Comparison of ENCODE assay signal across 24 mouse cellular contexts in genomic region chr10:36805788-36806187, GRCm38 (mm10).
"Had no signal": no experiment of that assay in that cellular context is flagged by ENCODE, and none has a peak within 500 bp of the region (broad histone marks: within the 10 kb centered on the region; RNA-seq: fewer than 3 reads in every experiment).

No protein-coding gene starts in this region.

- H3K36me3 ChIP-seq: heart, embryonic 10.5 days; heart, embryonic 12.5 days; hindbrain, embryonic 10.5 days; hindbrain, embryonic 12.5 days; intestine, embryonic 15.5 days; limb, embryonic 10.5 days; limb, embryonic 12.5 days had no signal

- H3K27ac ChIP-seq: heart, embryonic 10.5 days; hindbrain, embryonic 10.5 days; hindbrain, embryonic 12.5 days; hindbrain, embryonic 14.5 days; intestine, embryonic 15.5 days; layer of hippocampus, adult 2 months; left cerebral cortex, adult 2 months; limb, embryonic 10.5 days; limb, embryonic 12.5 days had no signal

- DNase-seq: gastrocnemius, postnatal 14 days; gastrocnemius, postnatal 36 days; heart, adult 11 months; heart, postnatal 10 days; heart, postnatal 4 days; kidney, adult 18-20 months; kidney, adult 8-10 months; kidney, postnatal 10 days; kidney, postnatal 25 days; kidney, postnatal 4 days; liver had no signal

- H3K4me3 ChIP-seq: heart, embryonic 10.5 days; heart, embryonic 12.5 days; hindbrain, embryonic 10.5 days; hindbrain, embryonic 12.5 days; intestine, embryonic 15.5 days; layer of hippocampus, adult 2 months; left cerebral cortex, adult 2 months; limb, embryonic 10.5 days; limb, embryonic 12.5 days had no signal

- H3K27me3 ChIP-seq: heart, embryonic 12.5 days; hindbrain, embryonic 12.5 days; intestine, embryonic 15.5 days; limb, embryonic 12.5 days had no signal

- H3K9me3 ChIP-seq: heart, embryonic 10.5 days; heart, embryonic 12.5 days; hindbrain, embryonic 10.5 days; hindbrain, embryonic 12.5 days; intestine, embryonic 15.5 days; limb, embryonic 10.5 days; limb, embryonic 12.5 days had no signal

- H3K4me1 ChIP-seq: heart, embryonic 10.5 days; heart, embryonic 12.5 days; intestine, embryonic 15.5 days; limb, embryonic 10.5 days had no signal

- H3K9ac ChIP-seq: heart, embryonic 12.5 days; hindbrain, embryonic 12.5 days; hindbrain, embryonic 14.5 days; intestine, embryonic 15.5 days; limb, embryonic 12.5 days had no signal

- ATAC-seq: hindbrain, embryonic 16.5 days; inflammation-experienced regulatory T-cells, adult 6 months; intestine, embryonic 15.5 days; intestine, postnatal 0 days had no signal

- H3K4me2 ChIP-seq: heart, embryonic 12.5 days; hindbrain, embryonic 12.5 days; hindbrain, embryonic 14.5 days; intestine, embryonic 15.5 days; limb, embryonic 12.5 days had no signal
